Mouse (Mus musculus) hindbrain, embryonic 10.5 days (tissue): Measurements from ENCODE around the gene Abi1. TPM values are rescaled to one million over a fixed set of nuclear protein-coding genes. Genes with fewer than 3 reads are reported as not detected.
"Not testable (repeated sequence)": the region's sequence is repeated elsewhere in the genome, so short reads cannot be mapped to it uniquely, and the experiment has no call there.

Experiments
- DNase-seq: peaks from one replicate; pipeline ENCODE4 v3.0.0-alpha.2; 2017; ENCODE audit warnings: low spot score
- H3K27ac ChIP-seq: fragments of 300-500 bp; sonication (generic); 2 replicates; pipeline ENCODE4 v1.5.1; 2016; ENCODE audit warnings: mild to moderate bottlenecking, moderate library complexity
- H3K27me3 ChIP-seq: fragments of 300-500 bp; sonication (generic); 2 replicates; pipeline ENCODE4 v1.6.1; 2016; ENCODE audit warnings: mild to moderate bottlenecking; ENCODE audit not compliant: poor library complexity, insufficient read depth, severe bottlenecking
- H3K36me3 ChIP-seq: fragments of 300-500 bp; sonication (generic); 2 replicates; pipeline ENCODE4 v1.6.1; 2016; ENCODE audit warnings: mild to moderate bottlenecking, moderate library complexity
- H3K4me1 ChIP-seq: fragments of 300-500 bp; sonication (generic); replicated peaks from 2 replicates; pipeline ENCODE4 v1.6.1; 2016; ENCODE audit warnings: mild to moderate bottlenecking
- H3K4me3 ChIP-seq: fragments of 300-500 bp; sonication (generic); 2 replicates; pipeline ENCODE4 v1.5.1; 2016; ENCODE audit warnings: mild to moderate bottlenecking, moderate library complexity
- H3K9me3 ChIP-seq: fragments of 300-500 bp; sonication (generic); 2 replicates; pipeline ENCODE4 v1.6.1; 2016; ENCODE audit warnings: mild to moderate bottlenecking, moderate library complexity
- WGBS: fragments of 180-500 bp; shearing (Covaris S2); methylation state at CpG from one replicate; pipeline ENCODE4 v1.1.7; 2016; 5-methylcytosine and 5-hydroxymethylcytosine counted together
- polyA plus RNA-seq: library from polyadenylated mRNA; unstranded; fragments of >200 nt; fragmentation: Nextera tagmentation; extraction: Ambion mirVana; gene quantifications from 2 replicates; pipeline ENCODE4 v1.2.1, GENCODE M21; 2016

Gene Abi1
- polyA plus RNA-seq, 1 experiment from 2014 or later: 36.8 TPM

- H3K9me3 ChIP-seq: no peaks in the 10 kb centered on the region
- 88% methylated on average over 2 of the region's 2 CpGs for WGBS
- no peaks in the 10 kb centered on the region for H3K4me1 ChIP-seq
- DNase-seq: no peak
- peaks cover 44% of the 10 kb centered on the region for H3K36me3 ChIP-seq
- no peak overlapping the region for H3K27ac ChIP-seq
- H3K4me3 ChIP-seq: no peak overlapping the region
- H3K27me3 ChIP-seq: no peaks in the 10 kb centered on the region
Measured at GRCm38 (mm10) chr2:22928259-22928658, 111.8 kb downstream of the Abi1 start.

- not testable (repeated sequence) for H3K27ac ChIP-seq, H3K9me3 ChIP-seq, H3K4me1 ChIP-seq, H3K4me3 ChIP-seq, DNase-seq, H3K27me3 ChIP-seq
- whole genome bisulfite sequencing: 89% methylated on average over 3 of the region's 3 CpGs
- peaks cover 33% of the 10 kb centered on the region for H3K36me3 ChIP-seq
Measured at GRCm38 (mm10) chr2:22925911-22926310, 114.1 kb downstream of the Abi1 start.

- peaks cover 74% of the 10 kb centered on the region for H3K36me3 ChIP-seq
- H3K27me3 ChIP-seq: no peaks in the 10 kb centered on the region
- 89% methylated on average over 2 of the region's 2 CpGs for WGBS
- H3K4me1 ChIP-seq: no peaks in the 10 kb centered on the region
- no peaks in the 10 kb centered on the region for H3K9me3 ChIP-seq
- DNase-seq: no peak
- H3K27ac ChIP-seq: no peak overlapping the region
- no peak overlapping the region for H3K4me3 ChIP-seq
Measured at GRCm38 (mm10) chr2:22918651-22919050, 121.4 kb downstream of the Abi1 start.

GRCm38 (mm10) chr2:22914421-22914820 lies 125.6 kb downstream of the Abi1 start:
- WGBS: 83% methylated on average over 3 of the region's 3 CpGs
- H3K4me1 ChIP-seq: no peaks in the 10 kb centered on the region
- H3K9me3 ChIP-seq: no peaks in the 10 kb centered on the region
- DNase-seq: no peak
- no peak overlapping the region for H3K27ac ChIP-seq
- H3K27me3 ChIP-seq: no peaks in the 10 kb centered on the region
- no peak overlapping the region for H3K4me3 ChIP-seq
- peaks cover 88% of the 10 kb centered on the region for H3K36me3 ChIP-seq

- H3K27me3 ChIP-seq: no peaks in the 10 kb centered on the region
- H3K9me3 ChIP-seq: no peaks in the 10 kb centered on the region
- DNase-seq: no peak
- no peak overlapping the region for H3K27ac ChIP-seq
- H3K4me3 ChIP-seq: no peak overlapping the region
- no peaks in the 10 kb centered on the region for H3K4me1 ChIP-seq
- WGBS: 94% methylated on average over 3 of the region's 3 CpGs
- H3K36me3 ChIP-seq: peaks cover 58% of the 10 kb centered on the region
Measured at GRCm38 (mm10) chr2:22903947-22904346, 136.1 kb downstream of the Abi1 start.

- Histone ChIP-seq H3K27ac (peak within 1 kb of the TSS; percentile 91), H3K4me3 (peak within 1 kb of the TSS; percentile 67), H3K27me3 (no peaks in the 10 kb centered on the region), H3K4me1 (peaks cover 13% of the 10 kb centered on the region; the same call in 1 of the 2 replicates), H3K9me3 (no peaks in the 10 kb centered on the region), H3K36me3 (no peaks in the 10 kb centered on the region)
- under 1% methylated on average over 81 of the region's 81 CpGs for WGBS
- DNase-seq: peak; percentile 91
Measured at GRCm38 (mm10) chr2:22895282-22896273, 144.5 kb downstream of the Abi1 start, which contains the start of gene Pdss1. Gene Pdss1, plus strand, starts transcription at chr2:22895522.

- peak overlapping the region; percentile 91 for H3K27ac ChIP-seq
- no peaks in the 10 kb centered on the region for H3K36me3 ChIP-seq
- no peaks in the 10 kb centered on the region for H3K27me3 ChIP-seq
- no peaks in the 10 kb centered on the region for H3K9me3 ChIP-seq
- peak; percentile 3 for DNase-seq
- peak overlapping the region; percentile 67 for H3K4me3 ChIP-seq
- peaks cover 13% of the 10 kb centered on the region; the same call in 1 of the 2 replicates for H3K4me1 ChIP-seq
- 23% methylated on average over 9 of the region's 9 CpGs for WGBS
Measured at GRCm38 (mm10) chr2:22894932-22895281, 145.1 kb downstream of the Abi1 start.

Other genes starting within 250 kb of the Abi1 start
- 20.7 and 26.3 TPM in 2 replicates for gene Pdss1, start 144.7 kb downstream of the Abi1 start, polyA plus RNA-seq
- 36.5 and 38.8 TPM in 2 replicates for gene Acbd5, start 27.9 kb upstream of the Abi1 start, polyA plus RNA-seq
- 13.3 and 16.6 TPM in 2 replicates for gene Mastl, start 115.8 kb upstream of the Abi1 start, polyA plus RNA-seq
- gene Yme1l1, start 116.1 kb upstream of the Abi1 start, polyA plus RNA-seq: 56.0 and 71.0 TPM in 2 replicates
- gene 4931423N10Rik, start 167.2 kb upstream of the Abi1 start, polyA plus RNA-seq: not detected in 2 replicates